Mouse (Mus musculus) heart, embryonic 12.5 days (tissue): ENCODE data around the gene Ucn. TPM values are rescaled to one million over a fixed set of nuclear protein-coding genes. Genes with fewer than 3 reads are reported as not detected.

Experiments used
- ATAC-seq: fragments of 200-750 bp; cut with Nextera tagmentation; 2 replicates; pipeline ENCODE4 v1.8.0; 2017; ENCODE audit warnings: moderate TSS enrichment, moderate library complexity; ENCODE audit not compliant: insufficient number of reproducible peaks, low FRiP score
- H3K27ac ChIP-seq: fragments of 300-500 bp; sonication (generic); 2 replicates; pipeline ENCODE4 v1.5.1; 2016; ENCODE audit warnings: mild to moderate bottlenecking, moderate library complexity; ENCODE audit not compliant: poor library complexity, severe bottlenecking
- H3K27me3 ChIP-seq: fragments of 300-500 bp; sonication (generic); replicated peaks from 2 replicates; pipeline ENCODE4 v1.6.1; 2016; ENCODE audit warnings: mild to moderate bottlenecking, moderate library complexity
- H3K36me3 ChIP-seq: fragments of 300-500 bp; sonication (generic); 2 replicates; pipeline ENCODE4 v1.6.1; 2016; ENCODE audit warnings: mild to moderate bottlenecking, moderate library complexity
- H3K4me1 ChIP-seq: fragments of 300-500 bp; sonication (generic); replicated peaks from 2 replicates; pipeline ENCODE4 v1.6.1; 2016; ENCODE audit warnings: mild to moderate bottlenecking
- H3K4me2 ChIP-seq: fragments of 300-500 bp; sonication (generic); 2 replicates; pipeline ENCODE4 v1.6.1; 2016; ENCODE audit warnings: mild to moderate bottlenecking, moderate library complexity
- H3K4me3 ChIP-seq: fragments of 300-500 bp; sonication (generic); 2 replicates; pipeline ENCODE4 v1.5.1; 2016; ENCODE audit warnings: mild to moderate bottlenecking
- H3K9ac ChIP-seq: fragments of 300-500 bp; sonication (generic); 2 replicates; pipeline ENCODE4 v1.6.1; 2016; ENCODE audit warnings: mild to moderate bottlenecking, moderate library complexity
- H3K9me3 ChIP-seq: fragments of 300-500 bp; sonication (generic); replicated peaks from 2 replicates; pipeline ENCODE4 v1.6.1; 2016; ENCODE audit warnings: mild to moderate bottlenecking, moderate library complexity
- WGBS: fragments of 180-500 bp; shearing (Covaris S2); methylation state at CpG from one replicate; pipeline ENCODE4 v1.1.7; 2016; 5-methylcytosine and 5-hydroxymethylcytosine counted together
- polyA plus RNA-seq: library from polyadenylated mRNA; unstranded; fragments of >200 nt; fragmentation: Nextera tagmentation; extraction: Ambion mirVana; gene quantifications from 2 replicates; pipeline ENCODE4 v1.2.1, GENCODE M21; 2016

Ucn gene
- polyA plus RNA-seq, 1 experiment from 2014 or later, result 0.38 TPM

DNA sequence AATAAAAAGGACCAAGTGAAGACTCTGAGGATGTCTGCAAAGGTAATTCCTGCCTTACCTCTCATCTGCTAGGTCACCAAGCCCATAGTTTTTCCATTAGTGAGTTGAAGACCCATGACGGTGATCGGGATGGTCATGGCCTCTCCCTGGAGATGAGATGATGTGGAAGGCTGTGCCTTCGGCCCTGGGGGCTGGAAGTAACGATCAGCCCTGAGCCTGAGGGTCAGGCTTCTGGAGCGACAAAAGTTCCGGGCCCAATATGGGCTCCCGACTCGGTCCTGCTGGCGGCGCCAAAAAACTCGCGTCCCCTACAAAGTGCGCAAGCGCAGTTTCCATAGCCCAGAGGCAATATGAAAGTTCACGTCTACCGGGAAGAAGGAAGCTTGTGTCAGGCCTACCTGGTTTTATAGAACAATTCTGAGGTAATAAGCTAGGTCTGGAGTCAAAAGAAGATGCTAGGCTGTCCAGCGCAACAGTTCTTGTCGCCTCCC is 30.6 kb downstream of the Ucn start, which contains the start of gene Slc30a3:
TSS of gene Slc30a3 (minus strand) at position 238 of the 491 bp plus-strand sequence.
- no peak within 1 kb of the TSS for H3K4me2 ChIP-seq
- peaks cover 15% of the 10 kb centered on the region for H3K27me3 ChIP-seq
- 85% methylated on average over 18 of the region's 18 CpGs for WGBS
- H3K4me1 ChIP-seq, result no peaks in the 10 kb centered on the region
- no peaks in the 10 kb centered on the region for H3K36me3 ChIP-seq
- H3K4me3 ChIP-seq, result no peak within 1 kb of the TSS
- H3K9ac ChIP-seq, result no peak within 1 kb of the TSS
- ATAC-seq, result no peak
- H3K27ac ChIP-seq, result no peak within 1 kb of the TSS
- H3K9me3 ChIP-seq, result no peaks in the 10 kb centered on the region

DNA sequence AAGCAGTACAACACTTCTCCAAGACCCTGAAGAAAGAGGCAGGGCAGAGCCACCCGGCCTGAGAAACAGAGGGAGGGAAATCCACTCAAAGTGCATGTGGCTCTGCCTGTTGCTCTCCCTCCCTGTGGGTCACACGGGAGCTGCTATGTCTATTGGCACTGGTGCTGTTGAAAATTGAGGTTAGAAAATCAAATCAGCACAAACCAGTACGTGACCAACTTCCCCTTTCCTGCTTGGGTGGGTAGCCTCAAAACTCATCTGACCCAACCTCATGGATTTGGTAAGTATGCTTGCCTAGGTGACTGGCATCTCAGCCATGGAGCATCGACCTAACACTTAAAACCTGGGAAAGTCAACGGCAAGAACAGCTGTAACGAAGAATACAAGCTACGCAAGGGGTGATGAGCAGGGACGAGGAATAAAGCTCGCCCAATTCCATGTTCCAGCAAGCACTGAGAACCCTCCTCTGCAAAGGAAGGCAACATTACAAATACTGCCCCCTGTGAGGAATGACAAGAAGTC is 32.8 kb downstream of the Ucn start, which contains the start of gene Dnajc5g:
TSS of gene Dnajc5g (plus strand) at position 472 of the 522 bp plus-strand sequence.
- Histone ChIP-seq H3K27ac (no peak within 1 kb of the TSS), H3K4me3 (no peak within 1 kb of the TSS), H3K36me3 (no peaks in the 10 kb centered on the region), H3K9ac (no peak within 1 kb of the TSS), H3K9me3 (no peaks in the 10 kb centered on the region), H3K27me3 (peaks cover 15% of the 10 kb centered on the region), H3K4me2 (no peak within 1 kb of the TSS), H3K4me1 (no peaks in the 10 kb centered on the region)
- WGBS, result 78% methylated on average over 9 of the region's 9 CpGs
- no peak for ATAC-seq

DNA sequence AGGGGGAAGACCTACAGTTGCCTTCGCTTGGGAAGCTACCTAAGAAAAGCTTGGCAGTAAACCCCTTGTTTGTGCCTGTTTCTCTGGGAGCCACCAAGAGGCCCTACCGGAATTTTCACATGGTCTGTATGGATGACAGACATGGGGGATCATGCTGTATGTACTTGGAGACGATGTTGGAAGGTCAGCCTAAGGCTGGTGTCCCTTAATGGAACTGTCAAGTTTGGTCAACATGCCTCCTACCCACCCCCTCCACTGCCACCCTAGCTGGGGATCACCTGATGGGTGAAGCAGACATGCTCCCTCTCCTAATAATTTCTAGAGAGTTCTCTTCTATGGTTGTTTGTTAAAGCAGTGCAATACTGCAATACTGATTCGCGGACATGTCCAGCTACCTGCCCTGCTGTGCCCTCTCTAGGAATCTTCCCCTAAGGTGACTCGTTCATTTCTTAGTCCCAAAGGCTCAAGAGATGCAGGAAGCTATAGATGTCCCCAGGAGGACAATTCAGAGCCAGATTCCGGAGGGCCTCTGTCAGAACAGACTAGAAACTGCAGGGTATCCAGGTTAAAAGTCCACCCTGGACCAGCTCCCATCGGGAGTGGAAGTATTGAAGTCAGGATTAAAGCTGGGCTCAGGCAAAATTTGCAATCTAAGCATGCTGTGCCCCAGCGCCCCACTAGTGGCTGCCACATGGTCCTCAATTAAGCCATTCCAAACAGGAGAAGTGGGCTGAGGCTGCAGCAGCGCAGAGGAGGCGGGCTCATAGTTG is 42.7 kb downstream of the Ucn start:
- no peaks in the 10 kb centered on the region for H3K36me3 ChIP-seq
- H3K4me3 ChIP-seq, result peak overlapping the region; percentile 45
- H3K4me2 ChIP-seq, result peak overlapping the region; percentile 71
- H3K4me1 ChIP-seq, result peaks cover 33% of the 10 kb centered on the region
- WGBS, result 32% methylated on average over 11 of the region's 11 CpGs
- no peak for ATAC-seq
- H3K9ac ChIP-seq, result no peak overlapping the region; the same call in 1 of the 2 replicates
- H3K27me3 ChIP-seq, result peaks cover 89% of the 10 kb centered on the region
- no peaks in the 10 kb centered on the region for H3K9me3 ChIP-seq
- H3K27ac ChIP-seq, result no peak overlapping the region

DNA sequence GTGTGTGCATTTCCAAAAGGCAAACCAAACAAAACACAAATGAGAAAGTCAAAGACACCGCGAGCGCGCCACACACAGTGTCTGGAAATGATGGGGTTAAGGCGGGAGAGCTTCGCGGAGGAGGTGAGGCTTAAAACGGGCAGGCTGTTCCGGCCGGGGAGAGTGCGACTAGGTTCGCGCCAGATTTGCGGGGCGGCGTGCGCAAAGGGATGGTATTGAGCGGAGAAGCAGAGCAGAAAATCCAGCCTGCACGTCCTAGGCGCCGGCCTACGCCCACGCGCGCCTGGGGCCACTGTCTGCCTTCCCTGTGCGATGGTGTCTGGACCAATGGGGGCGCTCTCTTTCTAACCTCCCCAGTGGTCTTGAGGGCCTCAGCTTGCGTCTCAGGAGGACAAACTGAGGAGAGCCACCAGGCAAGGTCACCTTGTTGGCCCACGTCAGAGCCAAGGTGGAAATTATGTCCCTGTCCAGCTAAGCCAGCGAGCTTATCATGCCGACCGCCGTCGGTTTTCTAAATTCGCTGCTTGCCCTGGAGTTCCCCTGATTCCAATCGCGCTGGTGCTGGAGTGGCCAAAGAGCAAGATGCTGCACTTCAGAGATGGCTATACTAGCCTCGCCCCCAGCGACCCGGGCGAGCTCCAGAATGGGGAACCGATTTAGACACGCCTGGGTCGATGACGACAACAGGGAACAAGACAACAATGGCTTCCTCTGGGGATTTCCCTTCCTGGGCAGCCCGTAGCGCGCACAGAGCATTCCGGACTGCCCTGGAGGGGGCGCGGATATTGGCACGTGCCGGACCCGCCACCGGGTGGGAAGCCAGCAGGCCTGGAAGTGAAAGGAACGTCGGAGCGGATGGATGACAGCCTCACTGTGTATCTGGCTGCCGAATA is 43.6 kb downstream of the Ucn start:
- Histone ChIP-seq H3K27ac (no peak overlapping the region), H3K4me1 (peaks cover 33% of the 10 kb centered on the region), H3K4me3 (peak overlapping the region; percentile 45), H3K4me2 (peak overlapping the region; percentile 71), H3K9ac (peak overlapping the region; percentile 48; the same call in 1 of the 2 replicates), H3K9me3 (no peaks in the 10 kb centered on the region), H3K36me3 (no peaks in the 10 kb centered on the region), H3K27me3 (peaks cover 97% of the 10 kb centered on the region)
- under 1% methylated on average over 59 of the region's 59 CpGs for WGBS
- ATAC-seq, result no peak; the same call in 1 of the 2 replicates

DNA sequence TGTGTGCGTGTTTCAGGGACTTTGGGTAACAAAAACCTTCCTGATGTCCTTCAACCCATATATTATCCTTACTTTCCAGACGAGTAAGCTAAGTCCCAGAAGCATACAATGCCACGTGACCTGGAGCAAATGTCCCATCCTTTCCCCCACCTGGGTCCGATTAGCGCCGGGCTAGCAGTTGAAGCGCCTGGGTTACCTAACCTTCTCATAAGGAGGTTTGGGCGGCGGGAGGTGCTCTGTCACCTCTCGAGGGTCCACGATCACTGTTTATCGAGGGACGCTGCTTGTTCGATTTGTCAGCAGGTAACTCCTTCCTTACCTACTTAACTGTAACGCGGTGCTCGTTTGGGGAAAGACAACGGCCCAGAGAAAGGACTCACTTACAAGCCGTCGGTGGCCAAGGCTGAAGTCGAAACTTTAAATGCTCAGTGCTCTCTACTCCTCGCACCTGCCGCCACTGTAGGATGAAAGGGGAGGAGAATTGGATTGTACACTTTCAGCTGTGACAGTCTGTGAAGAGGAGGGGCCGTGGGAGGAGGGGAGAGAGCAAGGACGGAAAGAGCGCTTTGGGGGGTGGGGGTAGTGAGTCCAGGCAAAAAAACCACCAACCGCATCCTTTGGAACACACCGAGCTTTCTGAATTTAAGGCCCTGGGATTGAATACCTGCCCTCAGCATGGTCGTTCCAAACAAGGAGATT is 44.4 kb downstream of the Ucn start:
- H3K9ac ChIP-seq, result no peak overlapping the region; the same call in 1 of the 2 replicates
- H3K4me2 ChIP-seq, result peak overlapping the region; percentile 71
- WGBS, result 4% methylated on average over 29 of the region's 29 CpGs
- peaks cover 33% of the 10 kb centered on the region for H3K4me1 ChIP-seq
- H3K27ac ChIP-seq, result no peak overlapping the region
- no peaks in the 10 kb centered on the region for H3K36me3 ChIP-seq
- no peak for ATAC-seq
- H3K4me3 ChIP-seq, result peak overlapping the region; percentile 45
- H3K9me3 ChIP-seq, result no peaks in the 10 kb centered on the region
- H3K27me3 ChIP-seq, result peaks cover 99% of the 10 kb centered on the region

DNA sequence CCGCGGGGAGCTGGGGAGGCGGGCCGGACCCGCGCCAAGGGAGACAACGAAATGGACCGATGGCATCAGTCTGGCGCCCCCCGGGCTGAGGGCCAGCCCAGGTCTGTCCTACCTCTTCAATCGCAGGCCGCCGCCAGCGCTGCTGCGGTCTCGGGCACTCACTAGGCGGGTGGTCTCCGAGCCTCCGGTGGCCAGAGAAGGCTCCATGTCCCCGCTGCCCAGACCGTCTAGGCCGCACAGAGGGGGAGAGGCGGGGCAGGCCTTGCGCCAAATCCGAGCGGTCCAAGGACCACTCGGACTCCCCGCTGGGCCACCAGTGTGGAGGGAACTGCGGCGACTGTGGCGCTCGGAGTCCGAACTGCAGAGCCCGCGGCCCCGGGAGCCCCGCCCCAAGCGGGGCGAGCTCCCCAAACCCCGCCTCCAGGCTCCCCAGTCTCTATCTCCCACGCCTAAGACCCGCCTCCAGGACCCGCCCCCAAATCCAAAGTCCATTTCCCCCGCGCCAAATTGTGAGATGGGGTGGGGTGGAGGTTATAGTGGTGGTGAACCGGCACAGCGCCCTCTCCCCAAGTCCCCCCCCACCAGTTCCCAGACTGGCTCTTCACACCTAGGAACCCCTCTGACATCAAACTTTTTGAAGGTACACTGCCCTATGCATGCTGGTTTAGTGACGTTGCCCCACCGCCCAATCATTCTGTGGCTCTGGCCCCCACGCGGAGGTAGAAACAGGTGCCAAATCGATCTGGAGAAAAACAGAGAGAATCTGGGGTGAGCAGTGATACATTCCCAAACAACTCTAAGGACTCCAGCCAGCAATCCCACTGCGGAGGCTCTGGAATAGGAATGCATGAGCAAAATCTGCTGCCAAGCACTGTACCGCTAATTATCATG is 45.2 kb downstream of the Ucn start:
- ATAC-seq, result 0 out of 2 replicates have a peak, but pooled peaks have one; percentile 51
- H3K27ac ChIP-seq, result no peak overlapping the region
- no peaks in the 10 kb centered on the region for H3K36me3 ChIP-seq
- H3K27me3 ChIP-seq, result peaks cover 99% of the 10 kb centered on the region
- H3K4me3 ChIP-seq, result peak overlapping the region; percentile 45
- under 1% methylated on average over 52 of the region's 54 CpGs for WGBS
- H3K4me2 ChIP-seq, result peak overlapping the region; percentile 71
- peak overlapping the region; percentile 55 for H3K9ac ChIP-seq
- H3K4me1 ChIP-seq, result peaks cover 33% of the 10 kb centered on the region
- no peaks in the 10 kb centered on the region for H3K9me3 ChIP-seq

DNA sequence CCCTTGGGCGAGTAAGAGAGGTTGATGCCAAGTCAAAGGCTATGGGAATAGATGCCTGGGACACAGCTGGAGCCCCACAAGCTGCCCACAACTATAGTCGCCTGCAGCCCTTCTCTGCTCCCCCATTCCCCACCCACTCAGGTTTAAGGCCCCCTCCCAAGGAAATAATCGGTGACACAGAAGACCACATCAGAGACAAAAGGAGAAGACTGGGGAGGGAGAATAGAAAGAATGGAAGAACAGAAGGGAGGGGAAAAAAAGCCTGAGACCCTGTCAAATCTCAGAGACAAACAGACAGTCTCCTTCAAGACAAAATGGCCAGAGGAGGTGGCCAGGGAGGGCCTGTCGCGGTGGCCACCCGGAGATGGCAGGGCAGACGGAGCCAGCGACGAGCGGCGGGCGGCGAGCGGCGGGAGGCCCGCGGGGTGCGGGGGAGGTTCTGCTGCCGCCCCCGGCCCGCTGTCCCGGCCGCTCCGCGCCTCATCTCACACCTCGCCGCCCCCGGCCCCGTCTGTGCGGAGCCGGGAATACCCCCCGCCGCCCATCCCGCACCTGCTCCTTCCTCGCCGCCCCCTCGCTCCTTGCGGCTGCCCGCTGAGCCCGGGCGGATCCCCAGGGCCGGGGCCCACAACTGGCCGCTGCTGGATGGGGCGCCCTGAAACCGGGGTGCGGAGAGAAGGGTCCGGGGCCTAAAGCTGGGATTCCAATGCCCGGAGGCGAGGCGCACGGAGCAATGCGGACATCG is 46.2 kb downstream of the Ucn start:
- peak overlapping the region; percentile 55; the same call in 1 of the 2 replicates for H3K9ac ChIP-seq
- 4% methylated on average over 33 of the region's 53 CpGs for WGBS

More for the DNA sequence above, 46.2 kb downstream of the Ucn start:
- peak overlapping the region; percentile 71 for H3K4me2 ChIP-seq
- peak overlapping the region; percentile 45 for H3K4me3 ChIP-seq
- no peak overlapping the region for H3K27ac ChIP-seq
- no peak for ATAC-seq
- H3K36me3 ChIP-seq, result no peaks in the 10 kb centered on the region
- peaks cover 33% of the 10 kb centered on the region for H3K4me1 ChIP-seq
- peaks cover 100% of the 10 kb centered on the region for H3K27me3 ChIP-seq
- H3K9me3 ChIP-seq, result no peaks in the 10 kb centered on the region
